Mouse (Mus musculus): Measurements from ENCODE around the gene Zbtb16.

- TF ChIP-seq GATA1 (IDR thresholded peaks at IDR 0.05; ENCODE audit: low read length) (no peak), TAL1 (IDR thresholded peaks at IDR 0.05; ENCODE audit: low read length) (no peak)
These were observed 15.2 kb downstream of the Zbtb16 start for GRCm38 (mm10) chr9:48820791-48821190.
